Mouse (Mus musculus): ENCODE measurements around the gene Rnf26.

Gene Rnf26

GRCm38 (mm10) chr9:44113105-44113789, at the start of gene Rnf26, which contains the start of gene Gm49380:
Gene Rnf26, minus strand, starts transcription at chr9:44113517.
Gene Gm49380, minus strand, starts transcription at chr9:44113500.
- DNase-seq (ENCODE audit: low spot score in 2 of 2), result peak; percentile 90 to 96

DNA sequence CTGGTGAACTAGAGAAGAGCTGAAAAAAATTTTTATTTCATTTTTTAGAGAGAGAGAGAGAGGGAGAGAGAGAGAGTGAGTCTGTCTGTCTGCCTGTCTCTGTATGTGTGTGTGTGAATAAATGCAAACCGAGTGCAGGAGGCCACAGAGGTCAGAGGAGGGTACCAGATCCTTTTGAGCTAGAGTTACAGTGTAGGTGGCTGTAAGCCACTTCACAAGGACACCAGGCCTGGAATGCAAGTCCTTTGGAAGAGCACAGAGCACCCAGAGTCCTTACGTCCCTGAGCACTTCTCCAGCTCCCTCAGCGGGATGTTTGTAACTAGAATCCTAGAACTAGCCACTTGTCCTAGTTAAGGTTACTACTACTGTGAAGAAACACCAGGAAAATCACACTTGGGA, 46.6 kb upstream of the Rnf26 start:
- DNase-seq (ENCODE audit: low spot score in 2 of 2), result no peak

- no peak for DNase-seq (ENCODE audit: low spot score in 2 of 2)
These were observed 34.0 kb upstream of the Rnf26 start for GRCm38 (mm10) chr9:44147290-44147689.

GRCm38 (mm10) chr9:44144718-44145060, 31.4 kb upstream of the Rnf26 start:
- DNase-seq (ENCODE audit: low spot score in 2 of 2), result no peak

- DNase-seq (ENCODE audit: low spot score in 2 of 2), result no peak
These were observed 30.9 kb upstream of the Rnf26 start for GRCm38 (mm10) chr9:44144023-44144717.

GRCm38 (mm10) chr9:44143421-44143820, 30.1 kb upstream of the Rnf26 start:
- DNase-seq (ENCODE audit: low spot score in 2 of 2), result no peak

GRCm38 (mm10) chr9:44141951-44142350, 28.6 kb upstream of the Rnf26 start:
- no peak for DNase-seq (ENCODE audit: low spot score in 2 of 2)

DNA sequence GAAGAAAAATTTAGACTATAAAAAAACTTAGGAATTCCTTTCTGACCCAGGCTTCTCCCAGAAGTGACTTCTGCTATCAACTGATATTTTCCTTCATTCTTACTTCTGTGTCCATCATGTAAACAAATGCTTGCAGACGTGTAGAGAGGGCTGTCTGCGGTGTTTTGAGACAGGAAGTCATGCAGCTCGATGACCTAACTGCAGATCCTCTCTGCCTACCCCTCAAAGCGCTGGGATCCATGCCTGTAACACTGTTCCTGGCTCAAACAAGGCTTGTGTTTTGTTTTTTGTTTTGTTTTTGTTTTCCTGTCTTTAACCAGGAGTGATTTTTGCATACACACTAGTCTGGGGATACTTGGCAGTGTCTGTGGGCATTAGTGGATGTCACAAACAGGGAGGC, 24.5 kb upstream of the Rnf26 start:
- no peak for DNase-seq (ENCODE audit: low spot score in 2 of 2)

GRCm38 (mm10) chr9:44135731-44136411, 22.6 kb upstream of the Rnf26 start:
- DNase-seq (ENCODE audit: low spot score in 2 of 2), result no peak

- DNase-seq (ENCODE audit: low spot score in 2 of 2), result no peak
These were observed 21.8 kb upstream of the Rnf26 start for GRCm38 (mm10) chr9:44134851-44135730.

DNA sequence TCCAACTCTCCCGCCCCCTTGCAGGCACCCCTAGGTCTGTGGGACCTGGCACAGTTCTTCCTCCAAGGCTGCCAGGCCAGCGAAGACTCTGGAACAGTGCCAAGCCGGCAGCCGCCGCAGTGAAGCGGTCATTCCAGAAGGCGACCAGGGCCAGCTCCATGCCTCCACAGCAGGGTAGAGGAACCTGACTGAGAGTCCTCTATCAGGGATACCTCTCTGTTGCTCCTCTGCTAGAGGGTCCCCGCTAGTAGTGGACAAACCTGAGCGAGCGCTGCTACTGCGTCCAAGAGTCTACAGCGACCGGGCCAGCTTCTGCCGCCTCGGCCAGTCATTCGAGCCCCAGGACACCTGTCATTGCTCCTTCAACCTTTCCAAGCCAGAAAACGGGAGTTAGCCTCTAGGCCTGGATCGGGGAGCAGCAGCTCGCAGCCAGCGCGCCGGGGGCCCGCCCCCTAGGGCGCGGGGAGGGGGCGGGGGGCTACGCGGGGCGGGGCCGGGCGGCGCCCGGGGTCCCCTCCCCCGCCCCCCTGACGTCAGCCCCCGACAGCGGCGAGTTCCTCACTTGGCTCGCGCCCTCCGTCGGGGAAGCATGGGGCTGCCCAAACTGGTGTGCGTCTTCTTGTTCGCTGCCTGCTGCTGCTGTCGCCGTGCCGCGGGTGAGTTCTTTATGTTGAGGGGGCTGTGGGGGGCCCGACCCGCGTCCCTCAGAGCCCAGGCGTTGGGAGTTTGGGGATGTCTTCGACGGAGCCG, 21.0 kb upstream of the Rnf26 start, which contains the start of gene Mcam:
Mcam (plus strand) TSS at position 369 of the 750 bp plus-strand sequence.
- peak in 1 of 2 experiments; percentile 43 for DNase-seq (ENCODE audit: low spot score in 2 of 2)

DNA sequence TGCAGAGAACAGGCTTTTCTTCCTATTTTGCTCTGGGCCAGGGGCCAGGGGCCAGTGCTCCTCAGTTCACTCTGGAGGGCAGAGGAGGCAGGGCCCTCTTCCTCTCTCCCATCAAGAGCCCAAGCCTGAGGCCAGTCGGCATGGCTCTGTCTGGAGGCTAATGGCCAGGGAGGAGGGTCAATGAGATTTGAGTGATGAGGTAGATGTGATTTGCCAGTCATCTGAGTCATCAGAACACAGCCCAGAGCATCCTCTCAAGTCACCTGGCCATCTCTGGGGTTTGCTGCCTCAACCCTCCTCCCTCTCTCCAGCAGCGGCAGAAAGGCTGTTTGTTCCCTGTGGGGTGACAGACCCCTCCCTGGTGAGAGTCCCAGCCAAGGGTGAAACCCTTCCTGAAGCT, 20.0 kb upstream of the Rnf26 start:
- DNase-seq (ENCODE audit: low spot score in 2 of 2), result no peak

DNA sequence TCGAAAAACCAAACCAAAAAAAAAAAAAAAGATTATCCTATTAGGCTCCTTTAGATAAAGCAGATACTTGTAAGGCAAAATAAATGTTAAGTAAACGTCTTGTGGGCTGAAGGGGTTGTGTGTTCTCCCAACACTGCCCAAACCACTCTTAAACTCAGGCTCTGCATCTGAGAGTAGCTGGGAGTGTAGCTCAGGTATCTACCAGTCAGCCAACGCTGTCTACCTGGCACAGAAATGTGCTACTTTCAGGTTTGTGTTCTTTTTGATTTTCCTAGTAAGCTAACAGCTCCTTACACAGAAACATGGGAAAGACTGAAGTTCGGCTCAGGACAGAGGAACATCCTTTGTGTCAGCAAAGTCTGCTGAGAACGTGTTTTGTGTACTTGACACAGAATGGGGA, 18.9 kb upstream of the Rnf26 start:
- DNase-seq (ENCODE audit: low spot score in 2 of 2), result no peak

- DNase-seq (ENCODE audit: low spot score in 2 of 2), result no peak
These were observed 17.9 kb upstream of the Rnf26 start for GRCm38 (mm10) chr9:44131276-44131590.

- DNase-seq (ENCODE audit: low spot score in 2 of 2), result no peak
These were observed 17.4 kb upstream of the Rnf26 start for GRCm38 (mm10) chr9:44130581-44131275.

DNA sequence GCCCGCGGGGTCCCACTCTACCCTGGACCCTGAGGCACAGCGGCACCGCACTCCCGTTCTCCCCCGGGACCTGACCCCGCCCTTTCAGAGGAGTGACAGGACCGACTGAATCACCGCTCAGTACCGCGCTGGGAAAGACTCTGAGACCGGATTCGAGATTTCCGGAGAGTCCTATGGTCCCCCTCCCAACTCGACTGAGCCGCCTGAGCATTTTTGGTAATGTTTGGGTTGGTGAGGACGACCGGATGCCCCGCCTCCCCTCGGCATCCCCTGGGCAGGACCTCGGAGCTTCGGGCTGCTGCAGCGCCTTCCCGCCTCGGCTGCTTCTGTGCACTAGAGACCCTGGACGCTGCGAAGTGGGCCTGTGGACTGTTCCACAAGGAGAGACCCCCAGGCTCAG, 16.7 kb upstream of the Rnf26 start:
- no peak for DNase-seq (ENCODE audit: low spot score in 2 of 2)

DNA sequence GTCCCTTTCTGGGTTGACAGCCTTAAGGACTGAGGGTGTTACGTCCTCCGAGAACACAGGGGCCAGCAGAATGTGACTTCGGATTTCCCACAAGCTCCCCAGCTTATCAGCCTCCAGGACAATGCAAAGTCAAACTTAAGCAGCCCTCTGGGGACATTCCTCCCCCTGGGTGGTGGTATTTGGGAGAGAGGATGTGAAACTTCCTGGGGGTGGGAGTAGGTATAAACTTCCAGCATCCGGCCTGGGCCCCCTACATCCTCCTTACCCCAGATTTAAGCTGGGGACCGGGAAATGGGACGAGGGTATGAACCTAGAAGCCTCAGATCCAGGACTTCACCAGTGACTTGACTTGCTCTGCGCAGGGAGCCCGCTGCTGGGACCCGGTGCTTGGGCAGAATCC, 16.3 kb upstream of the Rnf26 start:
- DNase-seq (ENCODE audit: low spot score in 2 of 2), result no peak

GRCm38 (mm10) chr9:44127351-44127801, 14.1 kb upstream of the Rnf26 start:
- no peak for DNase-seq (ENCODE audit: low spot score in 2 of 2)

DNA sequence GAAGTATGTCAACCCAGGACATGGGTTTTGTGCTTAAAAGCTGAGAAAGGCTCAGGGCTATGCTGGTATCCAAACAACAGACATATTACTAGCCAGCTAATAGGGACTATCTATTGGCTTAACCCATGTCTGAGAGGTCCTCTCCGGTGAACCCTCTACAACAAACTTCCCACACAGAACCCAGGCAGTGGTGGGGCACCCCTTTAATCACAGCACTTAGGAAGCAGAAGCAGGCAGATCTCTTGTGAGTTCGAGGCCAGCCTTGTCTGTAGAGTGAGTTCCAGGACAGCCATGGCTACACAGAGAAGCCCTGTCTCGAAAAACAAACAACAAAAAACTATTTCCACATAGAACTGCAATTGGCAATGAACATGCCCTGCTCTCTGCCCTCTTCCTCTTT, 13.4 kb upstream of the Rnf26 start:
- no peak for DNase-seq (ENCODE audit: low spot score in 2 of 2)
